Mouse (Mus musculus): ENCODE data around the gene Naa10. TPM values are rescaled to one million over a fixed set of nuclear protein-coding genes. Genes with fewer than 3 reads are reported as not detected.

The Naa10 gene
- polyA plus RNA-seq (2012; rRNA removed) = 92.3 and 96.2 TPM in 2 replicates

- DNase-seq = peak; percentile 92
- no peak for TF ChIP-seq CTCF (IDR thresholded peaks at IDR 0.05; ENCODE audit: borderline replicate concordance, insufficient read depth, low read depth, low read length)
- TF ChIP-seq POLR2A (IDR thresholded peaks at IDR 0.05; ENCODE audit: borderline replicate concordance, insufficient read depth, low read length) = peak; percentile 52
- H3K4me1 ChIP-seq (ENCODE audit: control insufficient read depth, insufficient read depth, low read length) = 0 out of 2 replicates have a peak, but pooled peaks cover 2% of the 10 kb centered on the region
- peak within 1 kb of the TSS; percentile 69 for H3K4me3 ChIP-seq (replicated peaks; ENCODE audit: insufficient read depth, low read depth, low read length)
- no peaks in the 10 kb centered on the region for H3K27me3 ChIP-seq (ENCODE audit: control insufficient read depth, insufficient read depth, low read length)
- peak within 1 kb of the TSS; percentile 79 for H3K27ac ChIP-seq (ENCODE audit: insufficient read depth, low read length)
- 8% methylated on average over 42 of the region's 43 CpGs for WGBS
Observed at GRCm38 (mm10) chrX:73921823-73922549, at the start of gene Naa10, which contains the start of gene Arhgap4. Gene Naa10, minus strand, starts transcription at chrX:73921944. Gene Arhgap4, minus strand, starts transcription at chrX:73921870.

- no peak overlapping the region for H3K27ac ChIP-seq (ENCODE audit: insufficient read depth, low read length)
- H3K4me1 ChIP-seq (ENCODE audit: control insufficient read depth, insufficient read depth, low read length) = no peaks in the 10 kb centered on the region; the same call in 1 of the 2 replicates
- no peak for TF ChIP-seq POLR2A (IDR thresholded peaks at IDR 0.05; ENCODE audit: borderline replicate concordance, insufficient read depth, low read length)
- TF ChIP-seq CTCF (IDR thresholded peaks at IDR 0.05; ENCODE audit: borderline replicate concordance, insufficient read depth, low read depth, low read length) = no peak
- H3K27me3 ChIP-seq (ENCODE audit: control insufficient read depth, insufficient read depth, low read length) = no peaks in the 10 kb centered on the region
- no peak for DNase-seq
- no peak overlapping the region for H3K4me3 ChIP-seq (replicated peaks; ENCODE audit: insufficient read depth, low read depth, low read length)
Observed at GRCm38 (mm10) chrX:73970781-73971180, 49.0 kb upstream of the Naa10 start.

GRCm38 (mm10) chrX:73969729-73970128 is 48.0 kb upstream of the Naa10 start:
- Histone ChIP-seq H3K4me3 (replicated peaks; ENCODE audit: insufficient read depth, low read depth, low read length) (no peak overlapping the region), H3K4me1 (ENCODE audit: control insufficient read depth, insufficient read depth, low read length) (no peaks in the 10 kb centered on the region; the same call in 1 of the 2 replicates), H3K27me3 (ENCODE audit: control insufficient read depth, insufficient read depth, low read length) (no peaks in the 10 kb centered on the region), H3K27ac (ENCODE audit: insufficient read depth, low read length) (no peak overlapping the region)
- TF ChIP-seq CTCF (IDR thresholded peaks at IDR 0.05; ENCODE audit: borderline replicate concordance, insufficient read depth, low read depth, low read length) (no peak), POLR2A (IDR thresholded peaks at IDR 0.05; ENCODE audit: borderline replicate concordance, insufficient read depth, low read length) (no peak)
- WGBS = 94% methylated on average over 2 of the region's 2 CpGs
- DNase-seq = no peak

GRCm38 (mm10) chrX:73969167-73969566 is 47.4 kb upstream of the Naa10 start:
- H3K27ac ChIP-seq (ENCODE audit: insufficient read depth, low read length) = no peak overlapping the region
- no peak overlapping the region for H3K4me3 ChIP-seq (replicated peaks; ENCODE audit: insufficient read depth, low read depth, low read length)
- no peaks in the 10 kb centered on the region for H3K27me3 ChIP-seq (ENCODE audit: control insufficient read depth, insufficient read depth, low read length)
- TF ChIP-seq CTCF (IDR thresholded peaks at IDR 0.05; ENCODE audit: borderline replicate concordance, insufficient read depth, low read depth, low read length) (no peak), POLR2A (IDR thresholded peaks at IDR 0.05; ENCODE audit: borderline replicate concordance, insufficient read depth, low read length) (no peak)
- peaks cover 2% of the 10 kb centered on the region for H3K4me1 ChIP-seq (ENCODE audit: control insufficient read depth, insufficient read depth, low read length)
- WGBS = 21% methylated on average over 1 of the region's 1 CpGs
- DNase-seq = no peak

- Histone ChIP-seq H3K4me1 (ENCODE audit: control insufficient read depth, insufficient read depth, low read length) (peaks cover 2% of the 10 kb centered on the region), H3K4me3 (replicated peaks; ENCODE audit: insufficient read depth, low read depth, low read length) (peak overlapping the region; percentile 100), H3K27ac (ENCODE audit: insufficient read depth, low read length) (peak overlapping the region; percentile 100), H3K27me3 (ENCODE audit: control insufficient read depth, insufficient read depth, low read length) (no peaks in the 10 kb centered on the region)
- TF ChIP-seq POLR2A (IDR thresholded peaks at IDR 0.05; ENCODE audit: borderline replicate concordance, insufficient read depth, low read length) = peak; percentile 69; the same call in 1 of the 2 replicates
- no peak for TF ChIP-seq CTCF (IDR thresholded peaks at IDR 0.05; ENCODE audit: borderline replicate concordance, insufficient read depth, low read depth, low read length)
- WGBS = 5% methylated on average over 57 of the region's 60 CpGs
- peak; percentile 92 for DNase-seq
Observed at GRCm38 (mm10) chrX:73967177-73968075, 45.7 kb upstream of the Naa10 start.

- 9% methylated on average over 58 of the region's 58 CpGs for WGBS
- H3K4me3 ChIP-seq (replicated peaks; ENCODE audit: insufficient read depth, low read depth, low read length) = peak within 1 kb of the TSS; percentile 100
- no peak for TF ChIP-seq CTCF (IDR thresholded peaks at IDR 0.05; ENCODE audit: borderline replicate concordance, insufficient read depth, low read depth, low read length)
- 0 out of 2 replicates have a peak, but pooled peaks have one; percentile 32 for TF ChIP-seq POLR2A (IDR thresholded peaks at IDR 0.05; ENCODE audit: borderline replicate concordance, insufficient read depth, low read length)
- no peaks in the 10 kb centered on the region for H3K27me3 ChIP-seq (ENCODE audit: control insufficient read depth, insufficient read depth, low read length)
- peak within 1 kb of the TSS; percentile 100 for H3K27ac ChIP-seq (ENCODE audit: insufficient read depth, low read length)
- peak; percentile 89 to 90 for DNase-seq
- H3K4me1 ChIP-seq (ENCODE audit: control insufficient read depth, insufficient read depth, low read length) = peaks cover 2% of the 10 kb centered on the region
Observed at GRCm38 (mm10) chrX:73966248-73967176, 44.8 kb upstream of the Naa10 start, which contains the start of gene Hcfc1. Gene Hcfc1, minus strand, starts transcription at chrX:73966357.

- DNase-seq = peak; percentile 42 to 55
- no peaks in the 10 kb centered on the region for H3K27me3 ChIP-seq (ENCODE audit: control insufficient read depth, insufficient read depth, low read length)
- peaks cover 2% of the 10 kb centered on the region for H3K4me1 ChIP-seq (ENCODE audit: control insufficient read depth, insufficient read depth, low read length)
- TF ChIP-seq POLR2A (IDR thresholded peaks at IDR 0.05; ENCODE audit: borderline replicate concordance, insufficient read depth, low read length) (no peak), CTCF (IDR thresholded peaks at IDR 0.05; ENCODE audit: borderline replicate concordance, insufficient read depth, low read depth, low read length) (no peak)
- WGBS = 5% methylated on average over 20 of the region's 20 CpGs
- peak overlapping the region; percentile 100; the same call in 1 of the 2 replicates for H3K27ac ChIP-seq (ENCODE audit: insufficient read depth, low read length)
- H3K4me3 ChIP-seq (replicated peaks; ENCODE audit: insufficient read depth, low read depth, low read length) = peak overlapping the region; percentile 100
Observed at GRCm38 (mm10) chrX:73965307-73965706, 43.6 kb upstream of the Naa10 start.

Measured in cerebellum, adult 2 months (tissue).